Mouse (Mus musculus) ovary, postnatal 10 days (tissue): ENCODE data around the gene Gm4871.
"Not testable (repeated sequence)": the region's sequence is repeated elsewhere in the genome, so short reads cannot be mapped to it uniquely, and the experiment has no call there.

Experiments used
- DNase-seq: peaks from one replicate; pipeline ENCODE4 v3.0.0; 2022; ENCODE audit warnings: low spot score

Gene Gm4871

GRCm38 (mm10) chr5:145032391-145032790 lies at the start of gene Gm4871:
Gm4871 (minus strand) TSS chr5:145032754.
- DNase-seq, result not testable (repeated sequence)

GRCm38 (mm10) chr5:145081866-145082613 lies 49.5 kb upstream of the Gm4871 start:
- DNase-seq, result no peak

DNA sequence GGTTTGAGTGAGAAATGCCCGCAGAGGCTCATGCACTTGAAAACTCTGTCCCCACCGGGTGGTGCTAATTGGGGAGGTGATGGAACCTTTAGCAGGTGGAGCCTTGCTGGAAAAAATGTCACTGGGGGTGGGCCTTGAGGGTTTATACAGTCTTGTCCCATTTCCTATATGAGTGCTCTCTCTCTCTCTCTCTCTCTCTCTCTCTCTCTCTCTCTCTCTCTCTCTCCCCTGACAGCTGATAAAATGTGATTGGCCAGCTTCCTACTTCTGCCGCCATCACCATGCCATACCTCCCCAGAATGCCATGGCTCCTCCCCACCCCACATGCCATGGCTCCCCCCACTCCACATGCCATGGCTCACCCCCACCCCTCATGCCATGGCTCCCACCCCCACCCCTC lies 42.5 kb upstream of the Gm4871 start:
- DNase-seq, result no peak

GRCm38 (mm10) chr5:145071342-145071741 lies 38.8 kb upstream of the Gm4871 start:
- no peak for DNase-seq

DNA sequence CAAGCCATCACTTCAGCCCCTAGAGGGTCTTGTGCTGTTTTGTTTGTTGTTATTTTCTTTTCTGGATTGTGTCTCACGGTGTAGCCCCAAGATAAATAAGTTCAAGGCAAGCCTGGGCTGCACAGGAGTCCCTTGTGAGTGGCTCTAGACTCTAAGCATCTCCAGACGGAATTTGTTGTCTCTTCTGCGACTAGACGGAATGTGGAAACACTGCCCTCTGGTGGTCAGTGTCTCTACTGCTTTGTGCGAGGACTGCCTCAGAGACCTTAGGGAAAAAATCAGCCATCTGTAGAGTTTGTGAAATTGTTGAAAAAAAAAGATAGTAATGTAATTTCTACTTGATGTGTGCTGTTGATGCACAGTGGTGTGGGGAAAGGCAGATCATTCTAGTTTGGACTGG lies 37.2 kb upstream of the Gm4871 start:
- peak; percentile 24 for DNase-seq

- DNase-seq, result no peak
Observed at GRCm38 (mm10) chr5:145068863-145069262, 36.3 kb upstream of the Gm4871 start.

DNA sequence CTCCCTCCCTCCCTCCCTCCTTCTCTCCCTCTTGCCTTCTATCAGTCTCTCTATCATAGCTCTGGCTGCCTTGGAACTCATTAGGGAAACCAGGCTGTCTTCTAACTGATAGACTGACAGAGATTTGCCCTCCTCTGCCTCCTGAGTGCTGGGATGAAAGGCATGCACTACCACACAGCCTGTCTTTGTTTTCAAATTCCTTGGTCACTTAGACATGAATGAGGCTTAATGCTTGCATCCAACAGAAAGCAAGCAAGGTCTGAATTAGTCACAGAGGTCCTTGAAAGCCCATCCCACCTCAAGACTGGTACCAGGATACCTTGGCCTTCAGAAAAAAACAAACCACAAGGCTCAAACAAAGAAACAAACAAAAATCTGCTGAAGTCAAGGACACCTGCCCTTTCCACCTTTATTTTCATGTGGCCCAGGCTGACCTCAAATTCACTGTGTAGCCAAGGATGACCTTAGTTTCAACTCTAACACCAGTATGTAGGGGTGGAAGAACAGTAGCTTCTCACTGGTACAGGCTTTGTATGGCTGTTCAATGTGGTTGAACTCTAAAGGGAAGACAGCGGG lies 32.3 kb upstream of the Gm4871 start:
- no peak for DNase-seq

- no peak for DNase-seq
Observed at GRCm38 (mm10) chr5:145059524-145059923, 27.0 kb upstream of the Gm4871 start.

DNA sequence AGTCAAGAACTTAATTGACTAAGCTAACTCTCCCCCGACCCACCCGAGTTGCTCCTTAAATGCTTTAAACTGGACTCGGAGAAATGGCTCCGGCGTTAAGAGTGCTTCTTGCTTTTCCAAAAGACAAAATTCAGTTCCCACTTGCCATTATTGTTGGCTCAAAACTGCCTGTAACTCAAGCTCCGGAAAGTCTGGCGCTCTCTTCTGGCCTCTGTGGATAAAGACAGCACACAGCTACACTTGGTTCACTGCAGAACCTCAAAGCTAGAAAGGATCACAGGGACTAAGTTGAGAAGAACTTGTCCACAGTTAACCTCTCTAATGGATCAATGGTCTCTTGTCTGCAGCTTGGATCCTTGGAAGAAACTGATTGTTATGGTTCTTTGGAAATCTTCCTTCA lies 26.2 kb upstream of the Gm4871 start:
- DNase-seq, result no peak

GRCm38 (mm10) chr5:145057907-145058306 lies 25.4 kb upstream of the Gm4871 start:
- no peak for DNase-seq

DNA sequence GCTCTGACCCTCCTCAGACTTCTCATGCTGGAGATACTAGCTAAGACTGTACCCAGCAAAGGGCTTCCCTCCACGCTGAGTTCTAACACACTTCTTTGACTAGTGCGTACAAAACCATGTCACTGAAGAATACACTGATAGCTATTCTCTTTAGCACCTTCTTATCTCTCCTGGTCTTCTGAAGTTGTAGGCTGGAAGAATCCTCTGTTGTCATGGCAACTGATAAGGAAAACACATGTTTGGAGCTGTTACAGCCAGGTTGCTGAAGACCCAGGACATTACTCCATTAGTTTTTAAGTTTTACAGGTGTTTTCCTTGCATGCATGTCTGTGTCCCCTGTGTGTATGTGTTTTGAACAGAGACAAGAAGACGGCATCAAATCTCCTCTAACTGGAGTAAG lies 21.6 kb upstream of the Gm4871 start:
- not testable (repeated sequence) for DNase-seq

- not testable (repeated sequence) for DNase-seq
Observed at GRCm38 (mm10) chr5:145042690-145043089, 10.1 kb upstream of the Gm4871 start, which contains the start of gene 1700018F24Rik. 1700018F24Rik (plus strand) TSS chr5:145042990.

- no peak for DNase-seq
Observed at GRCm38 (mm10) chr5:145041628-145042027, 9.1 kb upstream of the Gm4871 start.

- DNase-seq, result not testable (repeated sequence)
Observed at GRCm38 (mm10) chr5:145030476-145030875, 2.1 kb downstream of the Gm4871 start.

- not testable (repeated sequence) for DNase-seq
Observed at GRCm38 (mm10) chr5:145020712-145021111, 11.8 kb downstream of the Gm4871 start.

GRCm38 (mm10) chr5:145020254-145020653 lies 12.3 kb downstream of the Gm4871 start:
- not testable (repeated sequence) for DNase-seq

- DNase-seq, result not testable (repeated sequence)
Observed at GRCm38 (mm10) chr5:145016761-145017160, 15.8 kb downstream of the Gm4871 start.

GRCm38 (mm10) chr5:145014278-145014677 lies 18.3 kb downstream of the Gm4871 start:
- no peak for DNase-seq

DNA sequence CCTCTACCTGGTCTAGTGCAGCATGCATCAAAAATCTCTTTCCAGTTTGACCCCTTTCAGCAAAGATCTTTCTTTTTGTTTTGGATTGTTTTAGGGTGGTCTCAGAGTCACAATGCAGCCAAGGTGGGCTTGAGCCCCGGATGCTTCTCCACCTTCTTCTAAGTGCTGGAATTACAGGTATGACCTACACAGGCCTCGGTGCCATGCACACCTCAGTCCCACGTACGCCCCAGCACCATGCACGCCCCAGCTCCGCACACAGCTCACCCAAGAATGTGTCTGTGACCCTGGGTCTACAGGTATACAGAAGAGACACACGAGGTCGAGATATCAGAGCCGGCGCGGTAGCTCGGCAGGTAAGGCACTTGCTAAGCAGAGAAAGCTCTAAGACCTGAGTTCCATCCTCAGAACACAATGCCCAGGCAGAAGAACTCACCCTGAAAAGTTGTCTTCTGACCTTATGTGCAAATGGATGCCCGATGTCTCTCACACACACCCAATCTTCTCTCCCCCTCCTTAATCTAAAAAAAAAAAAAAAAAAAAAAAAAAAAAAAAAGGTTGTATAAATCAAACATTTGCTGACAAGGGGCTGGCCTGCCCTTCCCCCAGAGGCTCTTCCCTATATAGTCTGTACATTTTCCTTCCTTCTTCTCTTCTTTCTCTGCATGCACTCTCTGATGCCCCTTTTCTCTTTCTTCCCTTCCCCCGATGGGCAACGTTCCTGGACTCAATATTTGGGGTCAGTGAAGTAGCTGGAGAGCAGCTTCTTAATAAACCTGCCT lies 23.5 kb downstream of the Gm4871 start:
- DNase-seq, result no peak

- no peak for DNase-seq
Observed at GRCm38 (mm10) chr5:145005596-145005995, 27.0 kb downstream of the Gm4871 start.

DNA sequence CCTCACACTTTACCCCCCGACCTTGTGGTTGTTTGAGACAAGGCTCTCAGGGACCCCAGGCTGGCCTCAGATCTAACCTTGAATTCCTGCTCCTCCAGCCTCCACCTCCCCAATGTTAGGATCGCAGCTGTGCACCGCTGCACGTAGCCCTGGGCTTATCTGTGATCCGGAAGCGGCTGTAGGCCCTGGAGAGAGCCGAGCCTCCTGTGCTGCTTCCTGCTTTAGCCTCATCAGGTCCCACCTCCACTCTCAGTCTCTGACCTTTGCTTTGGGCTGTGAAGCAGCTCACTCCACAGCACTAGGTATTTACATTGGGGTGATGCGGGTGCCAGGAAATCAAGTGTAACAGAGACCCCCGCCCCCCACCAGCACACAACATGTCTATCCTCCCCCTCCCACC lies 28.1 kb downstream of the Gm4871 start:
- no peak for DNase-seq

- DNase-seq, result no peak
Observed at GRCm38 (mm10) chr5:145003362-145003761, 29.2 kb downstream of the Gm4871 start.

GRCm38 (mm10) chr5:144998491-144998890 lies 34.1 kb downstream of the Gm4871 start:
- DNase-seq, result no peak
